Comparison of ENCODE assay signal across 9 mouse cellular contexts in genomic region chrX:73880194-73881035, GRCm38 (mm10). TPM values are rescaled to one million over a fixed set of nuclear protein-coding genes. Genes with fewer than 3 reads are reported as not detected.
DNase-seq lines count a peak whose midpoint lies in the region; ATAC-seq lines count a peak whose summit lies in the region.
"Had no signal": no experiment of that assay in that cellular context is flagged by ENCODE, and none has a peak within 500 bp of the region (broad histone marks: within the 10 kb centered on the region; RNA-seq: fewer than 3 reads in every experiment).

No protein-coding gene starts in this region.

- peak overlapping the region; percentile 53 for H3K4me3 ChIP-seq in hindbrain, embryonic 13.5 days
- H3K4me3 ChIP-seq in limb, embryonic 15.5 days = peak overlapping the region; percentile 41
- H3K4me3 ChIP-seq in midbrain, embryonic 16.5 days (ENCODE audit: low read depth, low read length) = peak overlapping the region; percentile 59

- H3K27ac ChIP-seq in hindbrain, embryonic 13.5 days = peak overlapping the region; percentile 82
- H3K27ac ChIP-seq in limb, embryonic 15.5 days = no peak overlapping the region
- peak overlapping the region; percentile 80 for H3K27ac ChIP-seq in midbrain, embryonic 16.5 days (ENCODE audit: low read length)

- DNase-seq in adrenal gland, adult 18-20 months (ENCODE audit: low spot score in 2 of 2) = peak; percentile 8 to 41
- no peak for DNase-seq in adrenal gland, adult 8-10 months
- peak; percentile 41 for DNase-seq in R1 (ENCODE audit: low read depth, low spot score)
- DNase-seq in embryo, embryonic 11 days = peak; percentile 41
- DNase-seq in thymus, postnatal 10 days (ENCODE audit: low spot score in 2 of 2) = peak; percentile 27 to 49

- peak; percentile 63 for ATAC-seq in hindbrain, embryonic 13.5 days (ENCODE audit: low FRiP score)
- ATAC-seq in limb, embryonic 15.5 days (ENCODE audit: insufficient number of reproducible peaks, low FRiP score, low TSS enrichment, low read depth) = no peak
- peak; percentile 62 for ATAC-seq in midbrain, embryonic 16.5 days

- H3K9me3 ChIP-seq in hindbrain, embryonic 13.5 days = no peaks in the 10 kb centered on the region
- no peaks in the 10 kb centered on the region for H3K9me3 ChIP-seq in limb, embryonic 15.5 days
- no peaks in the 10 kb centered on the region for H3K9me3 ChIP-seq in midbrain, embryonic 16.5 days (replicated peaks; ENCODE audit: control insufficient read depth, low read length, poor library complexity, severe bottlenecking)

- H3K36me3 ChIP-seq in hindbrain, embryonic 13.5 days = no peaks in the 10 kb centered on the region
- H3K36me3 ChIP-seq in limb, embryonic 15.5 days = no peaks in the 10 kb centered on the region
- no peaks in the 10 kb centered on the region for H3K36me3 ChIP-seq in midbrain, embryonic 16.5 days (ENCODE audit: control insufficient read depth, insufficient read depth, low read length)

- peak overlapping the region; percentile 83 for H3K9ac ChIP-seq in hindbrain, embryonic 13.5 days
- no peak overlapping the region for H3K9ac ChIP-seq in limb, embryonic 15.5 days
- peak overlapping the region; percentile 74 for H3K9ac ChIP-seq in midbrain, embryonic 16.5 days (ENCODE audit: low read depth, low read length)

- H3K4me2 ChIP-seq in hindbrain, embryonic 13.5 days = peak overlapping the region; percentile 56
- peak overlapping the region; percentile 70 for H3K4me2 ChIP-seq in limb, embryonic 15.5 days
- H3K4me2 ChIP-seq in midbrain, embryonic 16.5 days (ENCODE audit: low read length) = peak overlapping the region; percentile 60

- H3K4me1 ChIP-seq in hindbrain, embryonic 13.5 days (replicated peaks) = peaks cover 33% of the 10 kb centered on the region
- 0 out of 2 replicates have a peak, but pooled peaks cover 6% of the 10 kb centered on the region for H3K4me1 ChIP-seq in limb, embryonic 15.5 days
- peaks cover 15% of the 10 kb centered on the region for H3K4me1 ChIP-seq in midbrain, embryonic 16.5 days (ENCODE audit: control insufficient read depth, insufficient read depth, low read length)

- H3K27me3 ChIP-seq in hindbrain, embryonic 13.5 days = no peaks in the 10 kb centered on the region
- peaks cover 22% of the 10 kb centered on the region for H3K27me3 ChIP-seq in limb, embryonic 15.5 days
- H3K27me3 ChIP-seq in midbrain, embryonic 16.5 days (ENCODE audit: control insufficient read depth, insufficient read depth, low read depth, low read length) = no peaks in the 10 kb centered on the region

- WGBS in hindbrain, embryonic 13.5 days = 12% methylated on average over 34 of the region's 48 CpGs
- 20% methylated on average over 31 of the region's 48 CpGs for WGBS in limb, embryonic 15.5 days
- WGBS in midbrain, embryonic 16.5 days = 21% methylated on average over 31 of the region's 48 CpGs

RNA-seq across cellular contexts. Expression of gene Avpr2, which starts 11.5 kb away (rescaled TPM):
- not detected for total RNA-seq in adrenal gland, adult 18-20 months (2021)
- not detected for total RNA-seq in adrenal gland, adult 8-10 months (2022)
- 0.09 and 0.17 TPM in 2 replicates for polyA plus RNA-seq in hindbrain, embryonic 13.5 days (2015; fragmentation: Nextera tagmentation; extraction: Ambion mirVana)
- polyA plus RNA-seq in limb, embryonic 15.5 days (2015; fragmentation: Nextera tagmentation; extraction: Ambion mirVana) = 0.24 and 0.26 TPM in 2 replicates
- 0.09 and 0.34 TPM in 2 replicates for polyA plus RNA-seq in midbrain, embryonic 16.5 days (2015; fragmentation: Nextera tagmentation; extraction: Ambion mirVana)
- total RNA-seq: layer of hippocampus, postnatal 25 days had no signal

RNA-seq across cellular contexts. Expression of gene L1cam, which starts 15.5 kb away (rescaled TPM):
- total RNA-seq in adrenal gland, adult 18-20 months (2021) = 10 to 100 TPM in 1 of 2 experiments, 1 to 10 TPM in 1; 7.0 to 13.8 TPM
- total RNA-seq in adrenal gland, adult 8-10 months (2022) = 10 to 100 TPM; 10.1 to 25.3 (median 16.7) TPM
- polyA plus RNA-seq in hindbrain, embryonic 13.5 days (2015; fragmentation: Nextera tagmentation; extraction: Ambion mirVana) = 77.3 and 84.1 TPM in 2 replicates
- 3.9 and 4.0 TPM in 2 replicates for polyA plus RNA-seq in limb, embryonic 15.5 days (2015; fragmentation: Nextera tagmentation; extraction: Ambion mirVana)
- 122 and 134 TPM in 2 replicates for polyA plus RNA-seq in midbrain, embryonic 16.5 days (2015; fragmentation: Nextera tagmentation; extraction: Ambion mirVana)

RNA-seq across cellular contexts. Expression of gene Arhgap4, which starts 41.3 kb away (rescaled TPM):
- 1 to 10 TPM; 3.1 to 4.2 TPM for total RNA-seq in adrenal gland, adult 18-20 months (2021)
- total RNA-seq in adrenal gland, adult 8-10 months (2022) = 1 to 10 TPM; 2.4 to 7.7 (median 5.4) TPM
- polyA plus RNA-seq in hindbrain, embryonic 13.5 days (2015; fragmentation: Nextera tagmentation; extraction: Ambion mirVana) = 3.4 and 3.8 TPM in 2 replicates
- polyA plus RNA-seq in limb, embryonic 15.5 days (2015; fragmentation: Nextera tagmentation; extraction: Ambion mirVana) = 3.3 and 3.6 TPM in 2 replicates
- 3.0 and 3.3 TPM in 2 replicates for polyA plus RNA-seq in midbrain, embryonic 16.5 days (2015; fragmentation: Nextera tagmentation; extraction: Ambion mirVana)

RNA-seq across cellular contexts. Expression of gene Naa10, which starts 41.3 kb away (rescaled TPM):
- 10 to 100 TPM; 80.3 to 83.2 TPM for total RNA-seq in adrenal gland, adult 18-20 months (2021)
- 100 to 1,000 TPM in 1 of 4 experiments, 10 to 100 TPM in 3; 77.6 to 108 (median 89.8) TPM for total RNA-seq in adrenal gland, adult 8-10 months (2022)
- polyA plus RNA-seq in hindbrain, embryonic 13.5 days (2015; fragmentation: Nextera tagmentation; extraction: Ambion mirVana) = 105 and 107 TPM in 2 replicates
- polyA plus RNA-seq in limb, embryonic 15.5 days (2015; fragmentation: Nextera tagmentation; extraction: Ambion mirVana) = 111 and 114 TPM in 2 replicates
- polyA plus RNA-seq in midbrain, embryonic 16.5 days (2015; fragmentation: Nextera tagmentation; extraction: Ambion mirVana) = 84.6 and 85.4 TPM in 2 replicates

RNA-seq across cellular contexts. Expression of gene Renbp, which starts 50.2 kb away (rescaled TPM):
- 10 to 100 TPM; 22.0 to 29.6 TPM for total RNA-seq in adrenal gland, adult 18-20 months (2021)
- total RNA-seq in adrenal gland, adult 8-10 months (2022) = 10 to 100 TPM; 17.7 to 51.7 (median 30.5) TPM
- polyA plus RNA-seq in hindbrain, embryonic 13.5 days (2015; fragmentation: Nextera tagmentation; extraction: Ambion mirVana) = 12.7 and 14.8 TPM in 2 replicates
- 38.2 and 38.8 TPM in 2 replicates for polyA plus RNA-seq in limb, embryonic 15.5 days (2015; fragmentation: Nextera tagmentation; extraction: Ambion mirVana)
- 8.9 and 9.1 TPM in 2 replicates for polyA plus RNA-seq in midbrain, embryonic 16.5 days (2015; fragmentation: Nextera tagmentation; extraction: Ambion mirVana)

Comparison
In these comparisons a context has a peak if more than half of its experiments do, and no peak if none do; other contexts are left out.
1. RNA of gene L1cam, which starts 15.5 kb away (polyA plus RNA-seq): 122 to 134 TPM in midbrain, embryonic 16.5 days and 77.3 to 84.1 TPM in hindbrain, embryonic 13.5 days; 3.9 to 4.0 TPM in limb, embryonic 15.5 days; every median in the first group is over 10 times any median in the second.
2. Peak in every context shown above with its lines, with median percentiles within 50 percentile points of each other: H3K4me2 ChIP-seq and H3K4me3 ChIP-seq.